Mouse (Mus musculus): Measurements from ENCODE around the gene Sowaha. TPM values are rescaled to one million over a fixed set of nuclear protein-coding genes. Genes with fewer than 3 reads are reported as not detected.
"Not testable (repeated sequence)": the region's sequence is repeated elsewhere in the genome, so short reads cannot be mapped to it uniquely, and the experiment has no call there.

The Sowaha gene
- polyA plus RNA-seq, 1 experiment from 2014 or later = 0.31 TPM

DNA sequence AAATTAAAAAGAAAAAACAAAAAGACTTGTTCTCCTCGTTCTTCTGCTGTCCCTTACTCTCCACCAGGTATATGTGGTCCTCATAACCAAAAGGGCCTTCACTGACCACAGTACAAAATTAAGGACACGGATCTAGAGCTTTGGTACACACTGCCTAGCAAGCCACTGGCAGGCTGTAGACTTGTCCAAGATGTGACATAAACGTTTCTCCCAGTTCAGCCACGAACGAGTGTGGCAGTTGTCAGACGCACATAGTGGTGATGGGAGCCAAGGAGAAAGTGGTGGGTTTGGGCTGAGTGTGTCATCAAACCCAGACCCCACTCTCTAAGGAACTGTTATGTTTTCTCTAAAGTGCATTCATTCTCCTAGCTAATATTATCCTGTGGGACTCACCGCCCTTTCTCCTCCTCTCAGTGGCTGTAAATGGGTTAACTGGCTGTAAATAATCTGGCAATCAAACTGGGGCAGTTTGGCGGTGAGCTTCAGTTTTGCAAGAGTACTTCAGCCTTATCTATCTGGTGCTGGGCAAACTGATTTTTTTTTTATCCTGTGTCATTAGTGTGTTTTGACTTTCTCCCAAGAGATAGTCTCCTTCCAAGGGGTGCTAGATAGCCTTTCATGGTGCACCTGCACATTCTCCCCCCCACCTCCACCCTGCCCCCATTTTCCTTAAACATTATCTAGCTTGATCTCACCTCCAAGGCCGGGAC lies 48.6 kb downstream of the Sowaha start:
- Histone ChIP-seq H3K27me3 (replicated peaks; ENCODE audit: control insufficient read depth, insufficient read depth, low read length) (no peaks in the 10 kb centered on the region), H3K9ac (ENCODE audit: low read depth, low read length) (peak overlapping the region; percentile 59), H3K36me3 (ENCODE audit: control insufficient read depth, insufficient read depth, low read length) (peaks cover 7% of the 10 kb centered on the region), H3K4me2 (ENCODE audit: low read depth, low read length) (peak overlapping the region; percentile 67), H3K27ac (ENCODE audit: low read length) (peak overlapping the region; percentile 76), H3K4me1 (ENCODE audit: control insufficient read depth, insufficient read depth, low read length) (peaks cover 3% of the 10 kb centered on the region; the same call in 1 of the 2 replicates), H3K9me3 (ENCODE audit: control insufficient read depth, low read length) (no peaks in the 10 kb centered on the region), H3K4me3 (ENCODE audit: low read length) (peak overlapping the region; percentile 96)
- WGBS = 12% methylated on average over 9 of the region's 9 CpGs
- peak; percentile 51 for ATAC-seq

DNA sequence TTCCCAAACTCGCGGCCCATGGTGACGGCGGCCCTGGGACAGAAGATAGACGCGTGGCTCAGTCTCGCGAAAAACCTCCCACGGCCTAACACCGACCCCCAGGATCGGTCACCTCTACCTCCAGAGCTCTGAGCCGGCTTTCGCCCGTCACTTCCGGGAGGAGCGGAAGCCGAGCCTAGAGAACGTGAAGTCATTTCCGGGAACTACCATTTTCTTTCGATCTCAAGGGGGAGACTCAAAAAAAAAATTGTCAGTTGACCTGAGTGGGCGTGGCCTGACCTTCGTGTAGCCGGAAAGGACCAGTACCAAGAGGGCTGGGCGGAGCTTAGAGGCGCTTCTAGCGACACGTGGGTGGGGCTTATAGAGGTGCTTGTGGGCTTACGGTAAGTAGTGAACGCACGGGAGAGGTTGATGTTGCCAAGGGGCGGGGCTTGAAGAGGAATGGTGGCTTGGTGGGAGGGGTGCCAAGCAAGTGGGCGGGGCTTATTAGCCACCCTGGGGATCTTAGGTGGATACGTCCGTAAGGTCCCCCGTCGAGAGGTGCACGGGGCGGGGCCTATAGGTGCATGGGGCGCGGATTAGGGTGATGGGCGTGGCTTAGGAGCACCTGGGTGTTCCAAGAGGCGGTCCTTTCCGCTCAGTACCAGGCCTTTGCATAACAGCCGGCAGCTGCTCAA lies 49.3 kb downstream of the Sowaha start, which contains the start of the genes Uqcrq and Gdf9:
Uqcrq (minus strand) TSS at position 162 of the 677 bp plus-strand sequence.
Gdf9 (plus strand) TSS at position 354 of the 677 bp plus-strand sequence.
- H3K9ac ChIP-seq (ENCODE audit: low read depth, low read length) = peak within 1 kb of the TSS; percentile 92
- H3K27ac ChIP-seq (ENCODE audit: low read length) = peak within 1 kb of the TSS; percentile 85
- H3K4me1 ChIP-seq (ENCODE audit: control insufficient read depth, insufficient read depth, low read length) = peaks cover 3% of the 10 kb centered on the region; the same call in 1 of the 2 replicates
- peak within 1 kb of the TSS; percentile 67 for H3K4me2 ChIP-seq (ENCODE audit: low read depth, low read length)
- WGBS = under 1% methylated on average over 44 of the region's 44 CpGs
- H3K36me3 ChIP-seq (ENCODE audit: control insufficient read depth, insufficient read depth, low read length) = peaks cover 7% of the 10 kb centered on the region
- no peaks in the 10 kb centered on the region for H3K27me3 ChIP-seq (replicated peaks; ENCODE audit: control insufficient read depth, insufficient read depth, low read length)
- peak; percentile 93 for ATAC-seq
- peak within 1 kb of the TSS; percentile 96 for H3K4me3 ChIP-seq (ENCODE audit: low read length)
- no peaks in the 10 kb centered on the region for H3K9me3 ChIP-seq (ENCODE audit: control insufficient read depth, low read length)

DNA sequence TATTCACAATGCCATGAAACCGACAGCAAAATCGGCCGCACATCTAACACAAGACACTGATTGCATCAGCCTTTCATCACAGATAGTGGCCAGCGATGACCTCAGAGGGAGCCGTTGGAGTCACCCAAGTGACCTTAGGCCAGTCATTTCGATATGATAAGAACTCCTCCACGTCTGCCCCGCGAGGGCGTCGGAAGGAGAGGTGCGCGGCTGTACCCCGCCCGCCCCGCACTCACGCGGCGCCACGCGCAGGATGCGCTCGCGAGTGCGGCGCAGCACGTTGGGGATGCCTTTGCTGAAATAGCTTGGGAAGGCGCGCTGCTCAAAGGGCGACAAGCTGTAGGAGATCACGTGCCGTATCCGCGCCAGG lies 49.8 kb downstream of the Sowaha start:
- Histone ChIP-seq H3K4me1 (ENCODE audit: control insufficient read depth, insufficient read depth, low read length) (peaks cover 6% of the 10 kb centered on the region; the same call in 1 of the 2 replicates), H3K36me3 (ENCODE audit: control insufficient read depth, insufficient read depth, low read length) (peaks cover 7% of the 10 kb centered on the region), H3K4me3 (ENCODE audit: low read length) (peak overlapping the region; percentile 96), H3K9me3 (ENCODE audit: control insufficient read depth, low read length) (no peaks in the 10 kb centered on the region), H3K4me2 (ENCODE audit: low read depth, low read length) (peak overlapping the region; percentile 58), H3K27me3 (replicated peaks; ENCODE audit: control insufficient read depth, insufficient read depth, low read length) (no peaks in the 10 kb centered on the region), H3K27ac (ENCODE audit: low read length) (peak overlapping the region; percentile 85), H3K9ac (ENCODE audit: low read depth, low read length) (peak overlapping the region; percentile 92)
- ATAC-seq = peak; percentile 29
- under 1% methylated on average over 34 of the region's 34 CpGs for WGBS

DNA sequence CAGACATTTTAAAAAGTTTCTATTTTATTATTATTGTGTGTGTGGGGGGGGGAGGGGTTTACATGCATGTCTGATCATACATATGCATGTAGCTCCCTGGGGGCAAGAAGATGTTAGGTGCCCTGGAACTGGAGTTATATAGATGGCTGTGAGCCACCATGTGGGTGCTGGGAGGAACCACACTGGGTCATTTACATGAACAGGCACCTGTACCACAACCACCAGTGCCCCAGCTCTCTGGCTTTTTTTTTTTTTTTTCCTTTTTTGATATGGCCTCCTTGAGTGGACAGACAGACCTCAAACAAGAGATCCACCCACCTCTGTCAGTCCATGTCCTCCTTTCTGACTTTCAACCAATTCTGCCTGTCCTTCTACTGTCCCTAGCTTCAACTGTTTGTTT lies 50.9 kb downstream of the Sowaha start:
- Histone ChIP-seq H3K27ac (ENCODE audit: low read length) (no peak overlapping the region), H3K4me3 (ENCODE audit: low read length) (peak overlapping the region; percentile 96; the same call in 1 of the 2 replicates)

DNA sequence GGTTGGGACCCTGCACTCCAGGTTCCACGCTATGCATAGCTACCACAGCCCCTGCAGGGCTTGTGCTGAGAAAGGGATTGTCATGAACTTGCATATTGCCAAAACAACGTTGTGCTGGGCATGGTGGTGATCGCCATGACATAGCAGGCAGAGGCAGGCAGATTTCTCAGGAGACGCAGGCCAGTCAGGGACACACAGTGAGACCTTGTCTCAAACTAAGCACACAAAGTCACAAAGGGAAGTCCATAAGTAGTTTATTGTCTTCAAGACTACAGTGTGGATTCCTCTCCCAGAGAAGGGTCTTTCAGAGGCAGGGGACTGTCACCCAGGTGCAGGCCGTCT lies 51.4 kb downstream of the Sowaha start:
- H3K27ac ChIP-seq (ENCODE audit: low read length) = 0 out of 2 replicates have a peak overlapping the region, but pooled peaks have one; percentile 18
- H3K4me3 ChIP-seq (ENCODE audit: low read length) = no peak overlapping the region
- peaks cover 7% of the 10 kb centered on the region for H3K36me3 ChIP-seq (ENCODE audit: control insufficient read depth, insufficient read depth, low read length)
- ATAC-seq = no peak
- no peak overlapping the region for H3K4me2 ChIP-seq (ENCODE audit: low read depth, low read length)
- no peak overlapping the region for H3K9ac ChIP-seq (ENCODE audit: low read depth, low read length)
- H3K9me3 ChIP-seq (ENCODE audit: control insufficient read depth, low read length) = no peaks in the 10 kb centered on the region
- H3K27me3 ChIP-seq (replicated peaks; ENCODE audit: control insufficient read depth, insufficient read depth, low read length) = no peaks in the 10 kb centered on the region
- WGBS = 97% methylated on average over 5 of the region's 5 CpGs
- peaks cover 7% of the 10 kb centered on the region; the same call in 1 of the 2 replicates for H3K4me1 ChIP-seq (ENCODE audit: control insufficient read depth, insufficient read depth, low read length)

More for the DNA sequence above, 50.9 kb downstream of the Sowaha start:
- Histone ChIP-seq H3K4me2 (ENCODE audit: low read depth, low read length) (peak overlapping the region; percentile 58), H3K4me1 (ENCODE audit: control insufficient read depth, insufficient read depth, low read length) (peaks cover 7% of the 10 kb centered on the region; the same call in 1 of the 2 replicates), H3K27me3 (replicated peaks; ENCODE audit: control insufficient read depth, insufficient read depth, low read length) (no peaks in the 10 kb centered on the region), H3K9ac (ENCODE audit: low read depth, low read length) (peak overlapping the region; percentile 92), H3K9me3 (ENCODE audit: control insufficient read depth, low read length) (no peaks in the 10 kb centered on the region), H3K36me3 (ENCODE audit: control insufficient read depth, insufficient read depth, low read length) (peaks cover 7% of the 10 kb centered on the region)
- no peak for ATAC-seq

DNA sequence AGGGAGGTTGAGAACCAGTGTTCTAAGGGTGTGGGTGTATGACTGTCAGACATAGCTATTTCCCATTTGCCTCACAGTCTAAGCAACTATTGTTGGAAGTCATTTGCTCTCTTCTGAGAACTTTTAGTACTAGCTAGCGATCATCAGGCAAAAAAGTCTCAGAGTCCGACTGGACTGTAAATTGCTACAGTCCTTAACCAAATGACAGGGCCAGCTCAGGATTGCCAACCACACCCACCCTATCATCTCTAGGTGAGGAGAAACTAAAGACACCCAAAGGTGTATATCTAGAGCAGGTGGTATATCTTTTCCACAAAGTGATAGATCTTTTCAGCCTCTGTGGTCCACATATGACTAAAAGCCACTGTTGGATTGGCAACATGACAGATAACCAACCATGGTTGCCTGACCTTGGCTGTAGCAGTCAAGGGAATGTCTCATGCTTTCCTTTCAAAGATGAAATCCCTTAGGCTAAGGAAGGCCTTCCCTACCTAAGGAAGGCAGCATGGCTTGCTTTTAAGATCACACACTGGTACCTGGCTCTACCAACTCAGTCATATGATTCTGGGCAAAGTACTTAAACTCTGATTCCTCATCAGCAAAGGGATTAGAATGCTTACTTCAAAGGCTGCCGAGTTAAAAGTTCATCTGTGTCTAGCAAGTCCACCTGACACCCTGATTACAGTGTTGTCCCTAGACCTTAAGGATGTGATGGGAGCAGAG lies 51.9 kb downstream of the Sowaha start:
- H3K27me3 ChIP-seq (replicated peaks; ENCODE audit: control insufficient read depth, insufficient read depth, low read length) = no peaks in the 10 kb centered on the region
- H3K4me2 ChIP-seq (ENCODE audit: low read depth, low read length) = no peak overlapping the region
- 0 out of 2 replicates have a peak overlapping the region, but pooled peaks have one; percentile 18 for H3K27ac ChIP-seq (ENCODE audit: low read length)
- ATAC-seq = no peak
- H3K9ac ChIP-seq (ENCODE audit: low read depth, low read length) = no peak overlapping the region
- 84% methylated on average over 3 of the region's 3 CpGs for whole genome bisulfite sequencing
- H3K4me3 ChIP-seq (ENCODE audit: low read length) = no peak overlapping the region
- H3K4me1 ChIP-seq (ENCODE audit: control insufficient read depth, insufficient read depth, low read length) = peaks cover 7% of the 10 kb centered on the region; the same call in 1 of the 2 replicates
- peaks cover 7% of the 10 kb centered on the region for H3K36me3 ChIP-seq (ENCODE audit: control insufficient read depth, insufficient read depth, low read length)
- H3K9me3 ChIP-seq (ENCODE audit: control insufficient read depth, low read length) = no peaks in the 10 kb centered on the region

DNA sequence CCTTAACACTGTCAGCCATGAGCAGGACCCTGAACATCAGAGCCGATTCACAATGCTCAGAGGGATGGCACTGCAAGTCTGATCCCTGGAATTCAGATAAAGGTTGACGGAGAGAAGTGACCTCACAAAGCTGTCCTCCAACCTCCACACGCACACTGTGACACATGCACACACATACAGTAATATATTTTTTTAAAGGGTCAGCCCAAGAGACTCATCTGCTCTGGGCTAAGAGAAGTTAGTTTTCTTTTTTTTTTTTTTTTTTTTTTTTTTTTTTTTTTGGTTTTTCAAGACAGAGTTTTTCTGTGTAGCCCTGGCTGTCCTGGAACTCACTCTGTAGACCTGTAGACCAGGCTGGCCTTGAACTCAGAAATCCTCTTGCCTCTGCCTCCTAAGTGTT lies 53.2 kb downstream of the Sowaha start:
- H3K9me3 ChIP-seq (ENCODE audit: control insufficient read depth, low read length); H3K4me2 ChIP-seq (ENCODE audit: low read depth, low read length); H3K27ac ChIP-seq (ENCODE audit: low read length); H3K27me3 ChIP-seq (replicated peaks; ENCODE audit: control insufficient read depth, insufficient read depth, low read length); H3K4me3 ChIP-seq (ENCODE audit: low read length); ATAC-seq; H3K9ac ChIP-seq (ENCODE audit: low read depth, low read length); H3K4me1 ChIP-seq (ENCODE audit: control insufficient read depth, insufficient read depth, low read length); H3K36me3 ChIP-seq (ENCODE audit: control insufficient read depth, insufficient read depth, low read length): not testable (repeated sequence)
- WGBS = 85% methylated on average over 3 of the region's 3 CpGs

Measured in intestine, embryonic 16.5 days (tissue).